Mouse (Mus musculus) spleen, postnatal 36 days (tissue): ENCODE data around the gene Hoxd4.

ENCODE experiments used
- DNase-seq, 2 experiments: peaks; one replicate each; pipeline ENCODE4 v3.0.0; 2022; ENCODE audit warnings: low spot score in 2 of 2, mixed read lengths in 1 of 2

Hoxd4 gene

GRCm38 (mm10) chr2:74705467-74706089 lies 6.2 kb upstream of the Hoxd4 start:
- no peak for DNase-seq

- no peak for DNase-seq
These were observed 5.3 kb upstream of the Hoxd4 start for GRCm38 (mm10) chr2:74706393-74706960.

- no peak for DNase-seq
These were observed 4.1 kb upstream of the Hoxd4 start for GRCm38 (mm10) chr2:74707599-74707998.

- no peak for DNase-seq
These were observed 3.1 kb upstream of the Hoxd4 start for GRCm38 (mm10) chr2:74708676-74709075.

GRCm38 (mm10) chr2:74709465-74710419 lies 2.0 kb upstream of the Hoxd4 start:
- DNase-seq: no peak

- DNase-seq: no peak
These were observed 693 bp upstream of the Hoxd4 start for GRCm38 (mm10) chr2:74710929-74711543.

- DNase-seq: no peak
These were observed 1.8 kb downstream of the Hoxd4 start for GRCm38 (mm10) chr2:74713239-74714150.

GRCm38 (mm10) chr2:74714156-74714789 lies 2.5 kb downstream of the Hoxd4 start:
- DNase-seq: no peak

- DNase-seq: no peak
These were observed 3.2 kb downstream of the Hoxd4 start for GRCm38 (mm10) chr2:74714881-74715280.

- DNase-seq: peak; percentile 32 to 43
These were observed 3.9 kb downstream of the Hoxd4 start for GRCm38 (mm10) chr2:74715504-74716241.

GRCm38 (mm10) chr2:74720384-74720783 lies 8.7 kb downstream of the Hoxd4 start:
- DNase-seq: no peak

GRCm38 (mm10) chr2:74720955-74721491 lies 9.3 kb downstream of the Hoxd4 start:
- no peak for DNase-seq

GRCm38 (mm10) chr2:74721882-74722281 lies 10.2 kb downstream of the Hoxd4 start:
- no peak for DNase-seq

- no peak for DNase-seq
These were observed 11.2 kb downstream of the Hoxd4 start for GRCm38 (mm10) chr2:74722949-74723348.

GRCm38 (mm10) chr2:74724244-74725015 lies 12.7 kb downstream of the Hoxd4 start:
- no peak for DNase-seq

GRCm38 (mm10) chr2:74725171-74725570 lies 13.4 kb downstream of the Hoxd4 start:
- DNase-seq: no peak

GRCm38 (mm10) chr2:74726551-74726950 lies 14.8 kb downstream of the Hoxd4 start, which contains the start of gene Gm28230:
Gm28230 (plus strand) TSS chr2:74726728.
- no peak for DNase-seq

- DNase-seq: no peak
These were observed 15.4 kb downstream of the Hoxd4 start for GRCm38 (mm10) chr2:74726973-74727639.
